Comparison of ENCODE assay signal across 18 mouse cellular contexts in genomic region chr11:49831980-49832379, GRCm38 (mm10). TPM values are rescaled to one million over a fixed set of nuclear protein-coding genes. Genes with fewer than 3 reads are reported as not detected.
DNase-seq lines count a peak whose midpoint lies in the region; ATAC-seq and TF ChIP-seq lines count a peak whose summit lies in the region.
"Had no signal": no experiment of that assay in that cellular context is flagged by ENCODE, and none has a peak within 500 bp of the region (broad histone marks: within the 10 kb centered on the region; RNA-seq: fewer than 3 reads in every experiment).

No protein-coding gene starts in this region.

- H3ac ChIP-seq in myocyte (ENCODE audit: control insufficient read depth, insufficient read length), result no peak overlapping the region

- TF ChIP-seq POLR2A in myocyte (IDR thresholded peaks at IDR 0.05; ENCODE audit: insufficient read length, low read depth), result no peak

- H3K27me3 ChIP-seq in forebrain, postnatal 0 days (ENCODE audit: insufficient read depth, low read length), result no peaks in the 10 kb centered on the region
- H3K27me3 ChIP-seq in forebrain, embryonic 15.5 days, result no peaks in the 10 kb centered on the region
- no peaks in the 10 kb centered on the region for H3K27me3 ChIP-seq in hindbrain, postnatal 0 days (ENCODE audit: insufficient read depth, low read length)
- H3K27me3 ChIP-seq in hindbrain, embryonic 13.5 days, result no peaks in the 10 kb centered on the region
- H3K27me3 ChIP-seq in myocyte (ENCODE audit: control insufficient read depth, insufficient read depth, insufficient read length), result peaks cover 11% of the 10 kb centered on the region
- H3K27me3 ChIP-seq: heart, embryonic 13.5 days; hindbrain, embryonic 15.5 days had no signal

- 0 out of 2 replicates have a peak, but pooled peaks have one; percentile 42 for ATAC-seq in forebrain, postnatal 0 days
- ATAC-seq in forebrain, embryonic 15.5 days (replicated peaks), result no peak
- ATAC-seq in hindbrain, postnatal 0 days, result peak; percentile 73; the same call in 1 of the 2 replicates
- no peak for ATAC-seq in hindbrain, embryonic 13.5 days (ENCODE audit: low FRiP score)
- ATAC-seq: activated CD4-positive, CD25-positive, alpha-beta regulatory T cell, adult 4 months; forebrain, embryonic 16.5 days; Patski had no signal

- H3K36me3 ChIP-seq in forebrain, postnatal 0 days (ENCODE audit: insufficient read depth), result peaks cover 52% of the 10 kb centered on the region
- peaks cover 27% of the 10 kb centered on the region for H3K36me3 ChIP-seq in forebrain, embryonic 15.5 days
- no peaks in the 10 kb centered on the region; the same call in 1 of the 2 replicates for H3K36me3 ChIP-seq in hindbrain, postnatal 0 days (ENCODE audit: insufficient read depth, low read length)
- peaks cover 52% of the 10 kb centered on the region for H3K36me3 ChIP-seq in hindbrain, embryonic 13.5 days
- H3K36me3 ChIP-seq in myocyte (ENCODE audit: control insufficient read depth, insufficient read depth), result no peaks in the 10 kb centered on the region

- H3K9ac ChIP-seq in forebrain, postnatal 0 days, result no peak overlapping the region
- no peak overlapping the region for H3K9ac ChIP-seq in forebrain, embryonic 15.5 days (replicated peaks)
- no peak overlapping the region for H3K9ac ChIP-seq in hindbrain, postnatal 0 days (replicated peaks; ENCODE audit: low read length)
- H3K9ac ChIP-seq in hindbrain, embryonic 13.5 days, result no peak overlapping the region
- H3K9ac ChIP-seq: heart, embryonic 13.5 days; hindbrain, embryonic 15.5 days had no signal

- H3K27ac ChIP-seq in forebrain, postnatal 0 days (ENCODE audit: low read depth, low read length), result no peak overlapping the region
- H3K27ac ChIP-seq in forebrain, embryonic 15.5 days (replicated peaks), result no peak overlapping the region
- H3K27ac ChIP-seq in hindbrain, postnatal 0 days, result no peak overlapping the region
- no peak overlapping the region for H3K27ac ChIP-seq in hindbrain, embryonic 13.5 days
- H3K27ac ChIP-seq: heart, embryonic 13.5 days; hindbrain, embryonic 15.5 days had no signal

- DNase-seq in forebrain, postnatal 0 days, result no peak
- DNase-seq in hindbrain, postnatal 0 days (ENCODE audit: low spot score), result peak; percentile 15
- peak; percentile 22 for DNase-seq in retina, postnatal 1 day
- no peak for DNase-seq in retina, embryonic 14.5 days (ENCODE audit: low spot score)
- DNase-seq in urinary bladder, adult 2 months (ENCODE audit: low spot score), result no peak
- DNase-seq: adrenal gland, postnatal 14 days; cerebellum, adult 18-20 months; cerebellum, adult 9-11 months; cerebellum, postnatal 36 days; gastrocnemius, postnatal 14 days had no signal

- no peak for TF ChIP-seq CTCF in forebrain, postnatal 0 days (IDR thresholded peaks at IDR 0.05; ENCODE audit: low read depth)
- no peak for TF ChIP-seq CTCF in hindbrain, postnatal 0 days (IDR thresholded peaks at IDR 0.05; ENCODE audit: low read depth)

- H3K4me2 ChIP-seq in forebrain, postnatal 0 days (ENCODE audit: low read depth), result no peak overlapping the region
- H3K4me2 ChIP-seq in forebrain, embryonic 15.5 days (replicated peaks), result no peak overlapping the region
- H3K4me2 ChIP-seq in hindbrain, postnatal 0 days (ENCODE audit: low read depth, low read length), result no peak overlapping the region
- H3K4me2 ChIP-seq in hindbrain, embryonic 13.5 days, result no peak overlapping the region
- peak overlapping the region; percentile 13 for H3K4me2 ChIP-seq in myocyte (ENCODE audit: low read depth)
- H3K4me2 ChIP-seq: heart, embryonic 13.5 days; hindbrain, embryonic 15.5 days had no signal

- H3K79me2 ChIP-seq in myocyte (ENCODE audit: control insufficient read depth, insufficient read depth), result no peaks in the 10 kb centered on the region

- H3K4me1 ChIP-seq in forebrain, postnatal 0 days (ENCODE audit: insufficient read depth), result no peaks in the 10 kb centered on the region
- H3K4me1 ChIP-seq in forebrain, embryonic 15.5 days, result no peaks in the 10 kb centered on the region
- no peaks in the 10 kb centered on the region for H3K4me1 ChIP-seq in hindbrain, postnatal 0 days (ENCODE audit: insufficient read depth, low read length)
- H3K4me1 ChIP-seq in hindbrain, embryonic 13.5 days (replicated peaks), result no peaks in the 10 kb centered on the region
- H3K4me1 ChIP-seq: hindbrain, embryonic 15.5 days had no signal

- H3K9me3 ChIP-seq in forebrain, postnatal 0 days (ENCODE audit: low read length), result no peaks in the 10 kb centered on the region
- no peaks in the 10 kb centered on the region for H3K9me3 ChIP-seq in forebrain, embryonic 15.5 days
- no peaks in the 10 kb centered on the region for H3K9me3 ChIP-seq in hindbrain, postnatal 0 days (ENCODE audit: low read length)
- no peaks in the 10 kb centered on the region for H3K9me3 ChIP-seq in hindbrain, embryonic 13.5 days
- H3K9me3 ChIP-seq: heart, embryonic 13.5 days; hindbrain, embryonic 15.5 days had no signal

- 82% methylated on average over 12 of the region's 12 CpGs for WGBS in forebrain, postnatal 0 days
- WGBS in forebrain, embryonic 15.5 days, result 89% methylated on average over 12 of the region's 12 CpGs
- WGBS in hindbrain, postnatal 0 days, result 66% methylated on average over 12 of the region's 12 CpGs
- 76% methylated on average over 12 of the region's 12 CpGs for WGBS in hindbrain, embryonic 13.5 days

- no peak overlapping the region for H3K4me3 ChIP-seq in forebrain, postnatal 0 days (ENCODE audit: low read depth, low read length)
- H3K4me3 ChIP-seq in forebrain, embryonic 15.5 days, result no peak overlapping the region
- H3K4me3 ChIP-seq in hindbrain, postnatal 0 days (ENCODE audit: low read length), result no peak overlapping the region
- H3K4me3 ChIP-seq in hindbrain, embryonic 13.5 days, result no peak overlapping the region
- no peak overlapping the region for H3K4me3 ChIP-seq in myocyte
- H3K4me3 ChIP-seq: heart, embryonic 13.5 days; hindbrain, embryonic 15.5 days had no signal

TF ChIP-seq in myocyte, 11 proteins besides CTCF, POLR2A, EP300 and RAD21:
- TF ChIP-seq REST (IDR thresholded peaks at IDR 0.05; ENCODE audit: insufficient read depth, insufficient read length) (no peak), MYOD1 (IDR thresholded peaks at IDR 0.05; ENCODE audit: control insufficient read depth in 1 of 3, insufficient read length in 2 of 3, low read depth in 2 of 3) (peak in 2 of 3 experiments; percentile 52 to 55), MAX (IDR thresholded peaks at IDR 0.05; ENCODE audit: low read depth) (no peak), MYOG (IDR thresholded peaks at IDR 0.05; ENCODE audit: control insufficient read depth in 1 of 3, insufficient read depth in 1 of 3, insufficient read length in 2 of 3, low read depth in 2 of 3) (peak; percentile 17 to 82 (median 47)), USF1 (IDR thresholded peaks at IDR 0.05; ENCODE audit: low read depth) (no peak), TCF12 (IDR thresholded peaks at IDR 0.05; ENCODE audit: insufficient read depth, poor library complexity, severe bottlenecking) (no peak)
TF ChIP-seq in myocyte: peak in this region for 2.

RNA-seq across cellular contexts. Expression of gene Mapk9, which starts 14.6 kb away (rescaled TPM):
- total RNA-seq in forebrain, postnatal 0 days (2014; rRNA removed), result 92.3 and 123 TPM in 2 replicates
- polyA plus RNA-seq in forebrain, postnatal 0 days (2015; fragmentation: Nextera tagmentation; extraction: Ambion mirVana), result 41.5 and 55.6 TPM in 2 replicates
- 46.8 and 47.2 TPM in 2 replicates for polyA plus RNA-seq in forebrain, embryonic 15.5 days (2015; fragmentation: Nextera tagmentation; extraction: Ambion mirVana)
- total RNA-seq in hindbrain, postnatal 0 days (2014; rRNA removed), result 124 and 127 TPM in 2 replicates
- 66.4 and 70.4 TPM in 2 replicates for polyA plus RNA-seq in hindbrain, postnatal 0 days (2015; fragmentation: Nextera tagmentation; extraction: Ambion mirVana)
- polyA plus RNA-seq in hindbrain, embryonic 13.5 days (2015; fragmentation: Nextera tagmentation; extraction: Ambion mirVana), result 54.0 TPM in 2 replicates
- 21.5 TPM for polyA plus RNA-seq in myocyte (2012; fragmentation: generic; extraction: Trizol)
- 36.5 and 37.6 TPM in 2 replicates for polyA plus RNA-seq in urinary bladder, adult 2 months (2012; rRNA removed)

RNA-seq across cellular contexts. Expression of gene Gfpt2, which starts 38.0 kb away (rescaled TPM):
- total RNA-seq in forebrain, postnatal 0 days (2014; rRNA removed), result 5.0 and 5.5 TPM in 2 replicates
- 6.5 and 7.4 TPM in 2 replicates for polyA plus RNA-seq in forebrain, postnatal 0 days (2015; fragmentation: Nextera tagmentation; extraction: Ambion mirVana)
- polyA plus RNA-seq in forebrain, embryonic 15.5 days (2015; fragmentation: Nextera tagmentation; extraction: Ambion mirVana), result 9.3 and 11.1 TPM in 2 replicates
- 2.5 and 3.8 TPM in 2 replicates for total RNA-seq in hindbrain, postnatal 0 days (2014; rRNA removed)
- polyA plus RNA-seq in hindbrain, postnatal 0 days (2015; fragmentation: Nextera tagmentation; extraction: Ambion mirVana), result 5.0 and 5.4 TPM in 2 replicates
- 5.3 and 5.5 TPM in 2 replicates for polyA plus RNA-seq in hindbrain, embryonic 13.5 days (2015; fragmentation: Nextera tagmentation; extraction: Ambion mirVana)
- polyA plus RNA-seq in myocyte (2012; fragmentation: generic; extraction: Trizol), result 0.52 TPM
- 11.3 and 13.6 TPM in 2 replicates for polyA plus RNA-seq in urinary bladder, adult 2 months (2012; rRNA removed)

Comparison
In these comparisons a context has a peak if more than half of its experiments do, and no peak if none do; other contexts are left out.
1. ATAC-seq: peak in forebrain, postnatal 0 days (single experiment) and hindbrain, postnatal 0 days (single experiment); none in forebrain, embryonic 15.5 days (single experiment) and hindbrain, embryonic 13.5 days (single experiment).
2. DNase-seq: peak in hindbrain, postnatal 0 days (single experiment) and retina, postnatal 1 day (single experiment); none in forebrain, postnatal 0 days (single experiment), retina, embryonic 14.5 days (single experiment) and urinary bladder, adult 2 months (single experiment).